Mouse (Mus musculus) MEL (cell line): ENCODE results near the gene Larp1b. TPM values are rescaled to one million over a fixed set of nuclear protein-coding genes. Genes with fewer than 3 reads are reported as not detected.

Experiments used
- DNase-seq: peaks from one replicate; pipeline ENCODE4 v3.0.0; 2011; ENCODE audit warnings: low read depth, low spot score
- H3K27ac ChIP-seq: 2 replicates; pipeline ENCODE4 v1.5.1; 2012; ENCODE audit warnings: low read depth, mild to moderate bottlenecking, control low read depth, low read length, moderate library complexity; ENCODE audit not compliant: control insufficient read depth
- H3K27me3 ChIP-seq, 2 experiments: fragments of 150-350 bp in 1 of 2; sonication (generic) in 1 of 2; 2 replicates each; pipeline ENCODE4 v1.6.1; 2012; ENCODE audit warnings: low read length in 2 of 2, mild to moderate bottlenecking in 2 of 2, improper control_type of control experiment in 1 of 2, moderate library complexity in 1 of 2; ENCODE audit not compliant: insufficient read depth in 2 of 2, control insufficient read depth in 1 of 2
- H3K36me3 ChIP-seq, 2 experiments: 2 replicates each; pipeline ENCODE4 v1.6.1; 2012 to 2014; ENCODE audit warnings: low read length in 2 of 2, improper control_type of control experiment in 1 of 2, inconsistent platforms in 1 of 2, mild to moderate bottlenecking in 1 of 2; ENCODE audit not compliant: insufficient read depth in 2 of 2, control insufficient read depth in 1 of 2
- H3K4me1 ChIP-seq, 2 experiments: fragments of 150-350 bp in 1 of 2; sonication (generic) in 1 of 2; 2 replicates each; pipeline ENCODE4 v1.6.1; 2012; ENCODE audit warnings: low read length in 2 of 2, improper control_type of control experiment in 1 of 2, mild to moderate bottlenecking in 1 of 2; ENCODE audit not compliant: insufficient read depth in 2 of 2, control insufficient read depth in 1 of 2
- H3K4me3 ChIP-seq, 2 experiments: fragments of 150-350 bp in 1 of 2; sonication (generic) in 1 of 2; 2 replicates each; pipeline ENCODE4 v1.5.1; 2012; ENCODE audit warnings: low read depth in 2 of 2, low read length in 2 of 2, mild to moderate bottlenecking in 2 of 2, moderate library complexity in 2 of 2, control low read depth in 1 of 2, improper control_type of control experiment in 1 of 2; ENCODE audit not compliant: control insufficient read depth in 1 of 2, insufficient read depth in 1 of 2
- H3K79me2 ChIP-seq: 2 replicates; pipeline ENCODE4 v1.6.1; 2012; ENCODE audit warnings: mild to moderate bottlenecking, low read length, moderate library complexity; ENCODE audit not compliant: control insufficient read depth, poor library complexity, insufficient read depth
- H3K9ac ChIP-seq: 2 replicates; pipeline ENCODE4 v1.6.1; 2012; ENCODE audit warnings: low read depth, mild to moderate bottlenecking, control low read depth, low read length, moderate library complexity; ENCODE audit not compliant: control insufficient read depth, poor library complexity, severe bottlenecking
- H3K9me3 ChIP-seq: fragments of 150-350 bp; sonication (generic); replicated peaks from 2 replicates; pipeline ENCODE4 v1.6.1; 2012; ENCODE audit warnings: mild to moderate bottlenecking, low read length, improper control_type of control experiment, moderate library complexity; ENCODE audit not compliant: insufficient read depth
- BHLHE40 ChIP-seq: IDR thresholded peaks from 2 replicates; pipeline ENCODE4 v1.6.1; 2012; ENCODE audit warnings: low read depth, mild to moderate bottlenecking, inconsistent platforms, low read length, improper control_type of control experiment, borderline replicate concordance
- CHD1 ChIP-seq: IDR thresholded peaks from 2 replicates; pipeline ENCODE4 v1.6.1; 2012; ENCODE audit warnings: low read depth, mild to moderate bottlenecking, inconsistent platforms, low read length, improper control_type of control experiment
- E2F4 ChIP-seq: IDR thresholded peaks from 2 replicates; pipeline ENCODE4 v1.6.1; 2011; ENCODE audit warnings: low read depth, low read length, improper control_type of control experiment, borderline replicate concordance
- EP300 ChIP-seq, 2 experiments: IDR thresholded peaks; 2 replicates each; pipeline ENCODE4 v1.6.1; 2011; ENCODE audit warnings: improper control_type of control experiment in 2 of 2, low read length in 2 of 2, low read depth in 1 of 2, mild to moderate bottlenecking in 1 of 2
- ETS1 ChIP-seq: IDR thresholded peaks from 2 replicates; pipeline ENCODE4 v1.6.1; 2012; ENCODE audit warnings: low read depth, mild to moderate bottlenecking, inconsistent platforms, low read length, improper control_type of control experiment, moderate library complexity
- GABPA ChIP-seq: IDR thresholded peaks from 2 replicates; pipeline ENCODE4 v1.6.1; 2012; ENCODE audit warnings: low read depth, mild to moderate bottlenecking, inconsistent platforms, low read length, improper control_type of control experiment, moderate library complexity
- GATA1 ChIP-seq: IDR thresholded peaks from 2 replicates; pipeline ENCODE4 v1.6.1; 2011; ENCODE audit warnings: low read depth, low read length, improper control_type of control experiment
- HCFC1 ChIP-seq: IDR thresholded peaks from 2 replicates; pipeline ENCODE4 v1.6.1; 2012; ENCODE audit warnings: low read depth, mild to moderate bottlenecking, inconsistent platforms, low read length, improper control_type of control experiment, moderate library complexity
- KAT2A ChIP-seq: conservative IDR thresholded peaks from 2 replicates; pipeline ENCODE4 v1.6.1; 2012; ENCODE audit warnings: low read depth, low read length, improper control_type of control experiment, inconsistent platforms
- MAFK ChIP-seq: IDR thresholded peaks from 2 replicates; pipeline ENCODE4 v1.6.1; 2011; ENCODE audit warnings: low read depth, mild to moderate bottlenecking, low read length, improper control_type of control experiment, borderline replicate concordance
- MAZ ChIP-seq: IDR thresholded peaks from 2 replicates; pipeline ENCODE4 v1.6.1; 2012; ENCODE audit warnings: low read depth, mild to moderate bottlenecking, inconsistent platforms, low read length, improper control_type of control experiment
- MEF2A ChIP-seq: IDR thresholded peaks from 2 replicates; pipeline ENCODE4 v1.6.1; 2014; ENCODE audit warnings: low read depth, mild to moderate bottlenecking, inconsistent platforms, low read length, improper control_type of control experiment; ENCODE audit not compliant: poor library complexity, insufficient replicate concordance, severe bottlenecking; ENCODE audit errors: extremely low read depth
- MXI1 ChIP-seq: IDR thresholded peaks from 2 replicates; pipeline ENCODE4 v1.6.1; 2011; ENCODE audit warnings: mild to moderate bottlenecking, low read depth, low read length, improper control_type of control experiment
- MYB ChIP-seq: IDR thresholded peaks from 2 replicates; pipeline ENCODE4 v1.6.1; 2011; ENCODE audit warnings: mild to moderate bottlenecking, low read depth, low read length, improper control_type of control experiment
- NELFE ChIP-seq: IDR thresholded peaks from 2 replicates; pipeline ENCODE4 v1.6.1; 2011; ENCODE audit warnings: low read depth, low read length, improper control_type of control experiment
- NRF1 ChIP-seq: IDR thresholded peaks from 2 replicates; pipeline ENCODE4 v1.6.1; 2014; ENCODE audit warnings: low read depth, mild to moderate bottlenecking, inconsistent platforms, low read length, improper control_type of control experiment, moderate library complexity; ENCODE audit not compliant: poor library complexity, insufficient read depth, severe bottlenecking
- POLR2A ChIP-seq, 2 experiments: IDR thresholded peaks; 2 replicates each; pipeline ENCODE4 v1.6.1; 2011 to 2012; ENCODE audit warnings: low read length in 2 of 2, mild to moderate bottlenecking in 2 of 2, control low read depth in 1 of 2, improper control_type of control experiment in 1 of 2, low read depth in 1 of 2, moderate library complexity in 1 of 2; ENCODE audit not compliant: control insufficient read depth in 1 of 2, insufficient read depth in 1 of 2, poor library complexity in 1 of 2
- POLR2AphosphoS2 ChIP-seq: IDR thresholded peaks from 2 replicates; pipeline ENCODE4 v1.6.1; 2011; ENCODE audit warnings: low read length, improper control_type of control experiment
- POLR2AphosphoS5 ChIP-seq: IDR thresholded peaks from 2 replicates; pipeline ENCODE4 v1.6.1; 2012; ENCODE audit warnings: low read depth, borderline replicate concordance, mild to moderate bottlenecking, inconsistent platforms, low read length, moderate library complexity, mixed read lengths
- SIN3A ChIP-seq: IDR thresholded peaks from 2 replicates; pipeline ENCODE4 v1.6.1; 2012; ENCODE audit warnings: low read length, improper control_type of control experiment, inconsistent platforms
- SMC3 ChIP-seq: IDR thresholded peaks from 2 replicates; pipeline ENCODE4 v1.6.1; 2011; ENCODE audit warnings: low read depth, low read length, improper control_type of control experiment
- TCF12 ChIP-seq: IDR thresholded peaks from 2 replicates; pipeline ENCODE4 v1.6.1; 2014; ENCODE audit warnings: low read depth, mild to moderate bottlenecking, inconsistent platforms, low read length, improper control_type of control experiment, moderate library complexity
- ZC3H11A ChIP-seq: IDR thresholded peaks from 2 replicates; pipeline ENCODE4 v1.6.1; 2012; ENCODE audit warnings: low read depth, mild to moderate bottlenecking, inconsistent platforms, low read length, improper control_type of control experiment
- polyA plus RNA-seq, 2 experiments: library from polyadenylated mRNA; stranded (reverse) in 1 of 2; unstranded in 1 of 2; fragments of >175 nt in 1 of 2; fragments of >200 nt in 1 of 2; gene quantifications; 2 replicates each; pipeline versions ENCODE4 v1.2.1 to v1.2.4; 2012; ENCODE audit warnings: low replicate concordance in 2 of 2, low read depth in 1 of 2; ENCODE audit not compliant: insufficient read length in 2 of 2, insufficient read depth in 1 of 2, missing spikeins in 1 of 2
- total RNA-seq: library from RNA; depleted of rRNA; stranded (reverse); fragments of 300-350 nt; gene quantifications from 2 replicates; pipeline ENCODE4 v1.2.3, GENCODE M21; 2012

Gene Larp1b
- total and polyA plus RNA-seq, 3 experiments = 30.4 to 33.3 TPM; not detected in 1

DNA sequence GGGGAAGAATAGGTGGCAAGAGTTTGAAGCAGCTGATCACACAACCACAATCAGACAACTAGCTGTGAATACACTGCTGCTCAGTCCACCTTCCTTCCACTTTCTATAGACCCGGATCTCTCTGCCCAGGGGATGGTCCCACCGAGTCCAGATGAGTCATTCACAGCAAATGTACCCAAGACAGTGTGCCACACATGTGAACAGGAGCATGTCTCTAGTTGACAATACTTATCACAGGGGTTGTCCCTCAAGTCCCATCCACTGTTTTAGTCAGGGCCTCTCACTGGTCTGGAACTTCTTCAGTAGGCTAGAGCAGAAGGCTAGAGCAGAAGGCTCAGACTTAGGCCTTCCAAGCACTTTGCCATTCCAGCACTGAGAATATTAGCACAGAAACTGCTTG lies 113.1 kb downstream of the Larp1b start:
- H3K4me1 ChIP-seq = no peaks in the 10 kb centered on the region
- H3K36me3 ChIP-seq = no peaks in the 10 kb centered on the region
- H3K79me2 ChIP-seq = no peaks in the 10 kb centered on the region
- H3K27ac ChIP-seq = no peak overlapping the region
- no peaks in the 10 kb centered on the region for H3K27me3 ChIP-seq
- TF ChIP-seq MAZ (no peak), ZC3H11A (no peak), NRF1 (no peak), POLR2AphosphoS5 (no peak), TCF12 (no peak), CHD1 (no peak), MYB (no peak), KAT2A (no peak), MEF2A (no peak), SMC3 (no peak), HCFC1 (no peak), E2F4 (no peak), ETS1 (no peak), GATA1 (no peak), GABPA (no peak), MAFK (no peak)
- DNase-seq = no peak
- H3K9me3 ChIP-seq = no peaks in the 10 kb centered on the region
- no peak overlapping the region for H3K9ac ChIP-seq
- H3K4me3 ChIP-seq = no peak overlapping the region

DNA sequence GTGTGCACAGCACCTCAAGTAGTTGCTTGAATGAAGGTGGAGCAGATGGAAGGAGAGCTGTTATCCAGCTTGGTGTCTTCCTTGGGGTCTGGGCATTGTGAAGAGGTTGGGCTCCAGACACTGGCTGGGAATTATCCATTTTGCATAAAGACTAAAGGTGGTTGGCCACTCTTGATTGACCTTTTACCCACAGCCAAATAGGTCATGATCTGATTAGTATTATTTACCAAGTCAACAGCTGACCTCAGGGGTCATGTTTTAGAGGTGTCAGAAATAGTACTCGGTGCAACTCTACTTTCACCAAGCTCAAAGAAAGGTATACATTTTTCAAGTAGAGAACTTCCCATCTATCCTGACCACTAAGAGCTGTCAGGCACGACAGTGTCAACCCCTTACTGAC lies 115.7 kb downstream of the Larp1b start:
- Histone ChIP-seq H3K9ac (no peak overlapping the region), H3K79me2 (no peaks in the 10 kb centered on the region), H3K9me3 (no peaks in the 10 kb centered on the region), H3K4me3 (no peak overlapping the region), H3K36me3 (no peaks in the 10 kb centered on the region; a peak in 2 of 4 replicates), H3K27ac (no peak overlapping the region), H3K4me1 (no peaks in the 10 kb centered on the region), H3K27me3 (no peaks in the 10 kb centered on the region)
- TF ChIP-seq BHLHE40 = no peak
- TF ChIP-seq SIN3A = no peak
- TF ChIP-seq CHD1 = no peak
- no peak for TF ChIP-seq TCF12
- TF ChIP-seq EP300 (IDR thresholded peaks at IDR 0.05; ENCODE audit: low read depth in 1 of 2, low read length in 2 of 2) = no peak
- no peak for TF ChIP-seq SMC3
- no peak for TF ChIP-seq GABPA
- TF ChIP-seq E2F4 = no peak
- TF ChIP-seq POLR2AphosphoS2 = no peak
- no peak for TF ChIP-seq ETS1
- TF ChIP-seq POLR2AphosphoS5 = no peak
- TF ChIP-seq MXI1 = no peak
- TF ChIP-seq MEF2A = no peak
- TF ChIP-seq NELFE = no peak
- no peak for TF ChIP-seq POLR2A (IDR thresholded peaks at IDR 0.05; ENCODE audit: control insufficient read depth in 1 of 2, insufficient read depth in 1 of 2, low read depth in 1 of 2, low read length in 2 of 2, poor library complexity in 1 of 2)
- no peak for DNase-seq
